Mouse (Mus musculus): ENCODE data around the gene Helt.

DNA sequence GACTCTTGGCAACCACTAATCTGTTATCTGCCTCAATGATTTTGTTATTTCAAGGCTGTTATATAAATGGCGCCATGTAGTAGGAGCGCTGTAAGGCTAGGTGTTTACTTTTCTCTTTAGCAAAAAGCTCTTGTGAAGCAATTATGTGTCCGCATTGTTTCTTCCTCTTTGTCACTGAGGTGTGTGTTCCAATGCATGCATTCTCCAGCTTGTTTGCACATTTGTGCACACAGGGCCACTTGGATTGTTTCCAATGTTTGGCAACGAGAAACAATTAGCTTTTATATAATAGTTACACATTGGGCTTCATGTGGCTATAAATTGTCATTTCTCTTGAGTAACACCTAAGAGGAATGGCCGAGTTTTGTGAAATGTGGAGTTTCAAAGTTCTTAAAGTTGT lies 44.8 kb upstream of the Helt start:
- no peak for TF ChIP-seq POLR2A (IDR thresholded peaks at IDR 0.05; ENCODE audit: extremely low read depth, insufficient read depth, low read length)
- TF ChIP-seq CTCF (IDR thresholded peaks at IDR 0.05; ENCODE audit: extremely low read depth, insufficient read depth, low read length) = no peak
